Mouse (Mus musculus) G1E (cell line): Measurements from ENCODE around the gene Fgfr2. TPM values are rescaled to one million over a fixed set of nuclear protein-coding genes. Genes with fewer than 3 reads are reported as not detected.

Experiments
- ATAC-seq: 2 replicates; pipeline ENCODE4 v1.8.0; 2016; ENCODE audit warnings: mild to moderate bottlenecking; ENCODE audit not compliant: insufficient number of reproducible peaks, poor library complexity, low FRiP score, severe bottlenecking; ENCODE audit errors: extremely low read depth
- DNase-seq: peaks from one replicate; pipeline ENCODE4 v3.0.0; 2012; ENCODE audit warnings: low spot score
- H3K27me3 ChIP-seq: 2 replicates; pipeline ENCODE4 v1.6.1; 2012; ENCODE audit warnings: mild to moderate bottlenecking, low read length, inconsistent platforms; ENCODE audit not compliant: insufficient read depth
- H3K36me3 ChIP-seq: replicated peaks from 2 replicates; pipeline ENCODE3; 2012; ENCODE audit warnings: mild to moderate bottlenecking, inconsistent platforms
- H3K4me1 ChIP-seq: 2 replicates; pipeline ENCODE4 v1.6.1; 2012; ENCODE audit warnings: low read depth, low read length, inconsistent platforms, mixed read lengths; ENCODE audit not compliant: insufficient read depth
- H3K4me3 ChIP-seq: 2 replicates; pipeline ENCODE4 v1.5.1; 2012; ENCODE audit warnings: low read depth, mild to moderate bottlenecking, inconsistent platforms, low read length, moderate library complexity, mixed read lengths
- H3K9me3 ChIP-seq: replicated peaks from 2 replicates; pipeline ENCODE4 v1.6.1; 2012; ENCODE audit warnings: inconsistent platforms
- CTCF ChIP-seq: IDR thresholded peaks from 2 replicates; pipeline ENCODE4 v1.5.1; 2012; ENCODE audit warnings: low read depth, low read length, inconsistent platforms, mixed read lengths
- GATA1 ChIP-seq: IDR thresholded peaks from 2 replicates; pipeline ENCODE4 v1.6.1; 2012; ENCODE audit warnings: borderline replicate concordance, low read length, inconsistent platforms, mixed read lengths
- GATA2 ChIP-seq: IDR thresholded peaks from 2 replicates; pipeline ENCODE4 v1.6.1; 2012; ENCODE audit warnings: low read depth, low read length, inconsistent platforms, borderline replicate concordance
- POLR2AphosphoS5 ChIP-seq: IDR thresholded peaks from 2 replicates; pipeline ENCODE4 v1.6.1; 2012; ENCODE audit warnings: low read depth, low read length, inconsistent platforms; ENCODE audit not compliant: insufficient replicate concordance
- TAL1 ChIP-seq: conservative IDR thresholded peaks from 2 replicates; pipeline ENCODE4 v1.6.1; 2012; ENCODE audit warnings: low read depth, low read length, inconsistent platforms, mixed read lengths
- polyA plus RNA-seq: library from polyadenylated mRNA; stranded (reverse); fragments of >175 nt; gene quantifications from 2 replicates; pipeline ENCODE4 v1.2.3, GENCODE M21; 2012
- total RNA-seq, 2 experiments: library from RNA; stranded (forward) in 1 of 2; stranded (reverse) in 1 of 2; fragments of 200-1000 nt in 1 of 2; fragments of >200 nt in 1 of 2; fragmentation: Nextera tagmentation in 1 of 2; gene quantifications; 2 replicates each; pipeline ENCODE4 v1.2.3; 2014 to 2017

Fgfr2 gene
- total and polyA plus RNA-seq, 3 experiments = 0.22 TPM; not detected in 2

GRCm38 (mm10) chr7:130606958-130607357, 2516.2 kb downstream of the Fgfr2 start:
- H3K4me1 ChIP-seq = no peaks in the 10 kb centered on the region
- H3K36me3 ChIP-seq = no peaks in the 10 kb centered on the region

GRCm38 (mm10) chr7:130605111-130605510, 2518.0 kb downstream of the Fgfr2 start:
- DNase-seq (no peak), ATAC-seq (no peak)
- Histone ChIP-seq H3K4me1 (no peaks in the 10 kb centered on the region), H3K9me3 (peaks cover 22% of the 10 kb centered on the region), H3K4me3 (no peak overlapping the region), H3K36me3 (no peaks in the 10 kb centered on the region), H3K27me3 (no peaks in the 10 kb centered on the region)
- TF ChIP-seq CTCF = no peak
- TF ChIP-seq TAL1 = no peak
- TF ChIP-seq GATA2 = no peak
- no peak for TF ChIP-seq GATA1
- TF ChIP-seq POLR2AphosphoS5 = no peak

More at GRCm38 (mm10) chr7:130606958-130607357, 2516.2 kb downstream of the Fgfr2 start:
- peaks cover 21% of the 10 kb centered on the region for H3K9me3 ChIP-seq
- DNase-seq = no peak
- no peak for TF ChIP-seq CTCF
- no peak for TF ChIP-seq POLR2AphosphoS5
- no peak for TF ChIP-seq GATA1
- no peak for TF ChIP-seq GATA2
- TF ChIP-seq TAL1 = no peak
- no peaks in the 10 kb centered on the region for H3K27me3 ChIP-seq
- H3K4me3 ChIP-seq = no peak overlapping the region
- no peak for ATAC-seq

GRCm38 (mm10) chr7:130604390-130604789, 2518.8 kb downstream of the Fgfr2 start:
- ATAC-seq (no peak), DNase-seq (no peak)
- Histone ChIP-seq H3K4me3 (no peak overlapping the region), H3K27me3 (no peaks in the 10 kb centered on the region), H3K36me3 (no peaks in the 10 kb centered on the region), H3K4me1 (no peaks in the 10 kb centered on the region), H3K9me3 (peaks cover 25% of the 10 kb centered on the region)
- TF ChIP-seq GATA1 = no peak
- no peak for TF ChIP-seq GATA2

GRCm38 (mm10) chr7:130603556-130603955, 2519.6 kb downstream of the Fgfr2 start:
- H3K9me3 ChIP-seq = peaks cover 32% of the 10 kb centered on the region
- TF ChIP-seq GATA1 = no peak
- TF ChIP-seq CTCF = no peak
- TF ChIP-seq TAL1 = no peak
- TF ChIP-seq GATA2 = no peak
- TF ChIP-seq POLR2AphosphoS5 = no peak
- H3K4me1 ChIP-seq = no peaks in the 10 kb centered on the region
- H3K27me3 ChIP-seq = no peaks in the 10 kb centered on the region
- no peaks in the 10 kb centered on the region for H3K36me3 ChIP-seq
- no peak for DNase-seq
- H3K4me3 ChIP-seq = no peak overlapping the region
- ATAC-seq = no peak

- Histone ChIP-seq H3K36me3 (no peaks in the 10 kb centered on the region), H3K27me3 (no peaks in the 10 kb centered on the region), H3K4me3 (no peak overlapping the region), H3K9me3 (peaks cover 37% of the 10 kb centered on the region), H3K4me1 (no peaks in the 10 kb centered on the region)
- TF ChIP-seq CTCF (no peak), GATA2 (no peak), GATA1 (no peak), TAL1 (no peak)
- ATAC-seq (no peak), DNase-seq (no peak)
Observed at GRCm38 (mm10) chr7:130602804-130603203, 2520.3 kb downstream of the Fgfr2 start.

GRCm38 (mm10) chr7:130600546-130600945, 2522.6 kb downstream of the Fgfr2 start:
- no peak for TF ChIP-seq TAL1
- TF ChIP-seq CTCF = no peak
- no peak for TF ChIP-seq GATA2
- TF ChIP-seq POLR2AphosphoS5 = no peak
- no peak for TF ChIP-seq GATA1
- Histone ChIP-seq H3K4me3 (no peak overlapping the region), H3K9me3 (peaks cover 36% of the 10 kb centered on the region), H3K27me3 (no peaks in the 10 kb centered on the region), H3K4me1 (no peaks in the 10 kb centered on the region), H3K36me3 (no peaks in the 10 kb centered on the region)
- DNase-seq (no peak), ATAC-seq (no peak)

GRCm38 (mm10) chr7:130600074-130600473, 2523.1 kb downstream of the Fgfr2 start:
- ATAC-seq = no peak
- TF ChIP-seq GATA1 (no peak), GATA2 (no peak), POLR2AphosphoS5 (no peak), TAL1 (no peak), CTCF (no peak)
- DNase-seq = no peak
- H3K9me3 ChIP-seq = peaks cover 33% of the 10 kb centered on the region
- H3K4me1 ChIP-seq = no peaks in the 10 kb centered on the region
- no peaks in the 10 kb centered on the region for H3K27me3 ChIP-seq
- no peaks in the 10 kb centered on the region for H3K36me3 ChIP-seq
- H3K4me3 ChIP-seq = no peak overlapping the region
